Mouse (Mus musculus) embryonic facial prominence, embryonic 12.5 days (tissue): ENCODE results near the gene Ip6k1. TPM values are rescaled to one million over a fixed set of nuclear protein-coding genes. Genes with fewer than 3 reads are reported as not detected.
A peak's percentile ranks its signal among the peaks of the same experiment; 100 is the strongest.

ENCODE experiments used
- ATAC-seq: fragments of 200-750 bp; cut with Nextera tagmentation; 2 replicates; pipeline ENCODE4 v1.8.0; 2017; ENCODE audit not compliant: insufficient number of reproducible peaks, insufficient read depth, low FRiP score, low TSS enrichment
- H3K27ac ChIP-seq: fragments of 300-500 bp; sonication (generic); 2 replicates; pipeline ENCODE4 v1.5.1; 2016; ENCODE audit warnings: mild to moderate bottlenecking
- H3K27me3 ChIP-seq: fragments of 300-500 bp; sonication (generic); 2 replicates; pipeline ENCODE4 v1.6.1; 2016; ENCODE audit warnings: mild to moderate bottlenecking, moderate library complexity
- H3K36me3 ChIP-seq: fragments of 300-500 bp; sonication (generic); 2 replicates; pipeline ENCODE4 v1.6.1; 2016; ENCODE audit warnings: mild to moderate bottlenecking
- H3K4me1 ChIP-seq: fragments of 300-500 bp; sonication (generic); 2 replicates; pipeline ENCODE4 v1.6.1; 2016
- H3K4me2 ChIP-seq: fragments of 300-500 bp; sonication (generic); replicated peaks from 2 replicates; pipeline ENCODE4 v1.6.1; 2016; ENCODE audit warnings: mild to moderate bottlenecking, moderate library complexity
- H3K4me3 ChIP-seq: fragments of 300-500 bp; sonication (generic); 2 replicates; pipeline ENCODE4 v1.5.1; 2016; ENCODE audit warnings: mild to moderate bottlenecking
- H3K9ac ChIP-seq: fragments of 300-500 bp; sonication (generic); 2 replicates; pipeline ENCODE4 v1.6.1; 2016; ENCODE audit warnings: mild to moderate bottlenecking, moderate library complexity
- H3K9me3 ChIP-seq: fragments of 300-500 bp; sonication (generic); 2 replicates; pipeline ENCODE4 v1.6.1; 2016; ENCODE audit warnings: mild to moderate bottlenecking, moderate library complexity
- WGBS: fragments of 180-500 bp; shearing (Covaris S2); methylation state at CpG from one replicate; pipeline ENCODE4 v1.1.7; 2016; 5-methylcytosine and 5-hydroxymethylcytosine counted together
- polyA plus RNA-seq: library from polyadenylated mRNA; unstranded; fragments of >200 nt; fragmentation: Nextera tagmentation; extraction: Ambion mirVana; gene quantifications from 2 replicates; pipeline ENCODE4 v1.2.1, GENCODE M21; 2016

Gene Ip6k1
- polyA plus RNA-seq, 1 experiment from 2014 or later = 85.6 TPM

GRCm38 (mm10) chr9:107984052-107984753 is 18.1 kb upstream of the Ip6k1 start:
- 23% methylated on average over 19 of the region's 19 CpGs for WGBS
- Histone ChIP-seq H3K9me3 (no peaks in the 10 kb centered on the region), H3K4me2 (peak overlapping the region; percentile 88), H3K27ac (peak overlapping the region; percentile 98), H3K4me1 (peaks cover 53% of the 10 kb centered on the region), H3K9ac (peak overlapping the region; percentile 88), H3K27me3 (no peaks in the 10 kb centered on the region), H3K4me3 (peak overlapping the region; percentile 87), H3K36me3 (no peaks in the 10 kb centered on the region)
- no peak for ATAC-seq

DNA sequence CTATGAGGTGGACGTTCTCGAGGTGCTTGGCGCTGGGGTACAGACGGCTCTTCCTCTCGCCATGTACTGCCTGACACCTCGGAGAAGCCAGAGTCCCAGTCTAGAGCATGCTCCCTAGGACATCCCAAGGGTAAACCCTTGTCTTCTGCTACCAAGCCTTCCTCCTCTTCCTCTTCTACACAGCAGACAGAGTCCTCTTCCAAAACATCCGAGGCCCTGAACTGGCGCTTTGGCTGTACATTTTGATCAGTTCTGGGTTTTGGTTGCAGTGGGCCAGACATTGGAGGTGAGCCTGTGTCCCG is 17.6 kb upstream of the Ip6k1 start:
- peak overlapping the region; percentile 98 for H3K27ac ChIP-seq
- H3K9me3 ChIP-seq = no peaks in the 10 kb centered on the region
- H3K9ac ChIP-seq = peak overlapping the region; percentile 88
- no peaks in the 10 kb centered on the region for H3K36me3 ChIP-seq
- peak overlapping the region; percentile 88 for H3K4me2 ChIP-seq
- H3K4me3 ChIP-seq = peak overlapping the region; percentile 87
- no peaks in the 10 kb centered on the region for H3K27me3 ChIP-seq
- peaks cover 53% of the 10 kb centered on the region for H3K4me1 ChIP-seq
- ATAC-seq = no peak
- 29% methylated on average over 9 of the region's 9 CpGs for WGBS

GRCm38 (mm10) chr9:107985131-107986119 is 16.9 kb upstream of the Ip6k1 start, which contains the start of gene Inka1:
TSS of gene Inka1 (minus strand) at chr9:107985879.
- ATAC-seq = peak; percentile 64
- WGBS = under 1% methylated on average over 58 of the region's 58 CpGs
- H3K4me3 ChIP-seq = peak within 1 kb of the TSS; percentile 87
- no peaks in the 10 kb centered on the region for H3K27me3 ChIP-seq
- peak within 1 kb of the TSS; percentile 88 for H3K4me2 ChIP-seq
- peak within 1 kb of the TSS; percentile 98 for H3K27ac ChIP-seq
- no peaks in the 10 kb centered on the region for H3K9me3 ChIP-seq
- H3K9ac ChIP-seq = peak within 1 kb of the TSS; percentile 88
- peaks cover 46% of the 10 kb centered on the region for H3K4me1 ChIP-seq
- no peaks in the 10 kb centered on the region for H3K36me3 ChIP-seq

DNA sequence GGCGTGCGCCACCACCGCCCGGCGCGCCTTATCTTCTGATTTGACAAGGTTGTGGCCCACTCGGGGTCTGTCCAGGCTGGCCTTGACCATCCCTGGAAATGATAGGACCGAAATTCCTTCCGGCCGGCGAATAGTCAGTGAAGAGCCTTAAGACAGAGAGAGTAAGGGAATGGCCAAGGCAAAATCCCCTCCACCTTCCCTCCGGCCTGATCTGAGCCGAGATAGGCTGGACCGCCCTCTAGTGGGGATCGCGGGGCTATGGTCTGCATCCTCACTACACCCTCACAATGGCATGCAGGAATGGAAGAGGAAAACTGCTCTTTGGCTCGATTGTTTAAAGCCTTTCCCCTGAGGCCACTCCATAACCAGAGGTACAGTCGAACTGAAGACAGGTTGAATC is 15.9 kb upstream of the Ip6k1 start:
- H3K4me1 ChIP-seq = peaks cover 36% of the 10 kb centered on the region

GRCm38 (mm10) chr9:107987950-107988349 is 14.4 kb upstream of the Ip6k1 start:
- no peak overlapping the region for H3K4me2 ChIP-seq
- H3K36me3 ChIP-seq = no peaks in the 10 kb centered on the region
- H3K9ac ChIP-seq = no peak overlapping the region
- H3K27me3 ChIP-seq = no peaks in the 10 kb centered on the region
- H3K27ac ChIP-seq = peak overlapping the region; percentile 65; the same call in 1 of the 2 replicates
- no peaks in the 10 kb centered on the region for H3K9me3 ChIP-seq
- no peak for ATAC-seq
- no peak overlapping the region for H3K4me3 ChIP-seq
- WGBS = 41% methylated on average over 3 of the region's 3 CpGs
- peaks cover 22% of the 10 kb centered on the region for H3K4me1 ChIP-seq

More for the DNA sequence above, 15.9 kb upstream of the Ip6k1 start:
- Histone ChIP-seq H3K9ac (no peak overlapping the region), H3K4me2 (peak overlapping the region; percentile 88), H3K27ac (peak overlapping the region; percentile 98), H3K36me3 (no peaks in the 10 kb centered on the region), H3K4me3 (peak overlapping the region; percentile 87), H3K9me3 (no peaks in the 10 kb centered on the region), H3K27me3 (no peaks in the 10 kb centered on the region)
- WGBS = 3% methylated on average over 18 of the region's 18 CpGs
- 0 out of 2 replicates have a peak, but pooled peaks have one; percentile 17 for ATAC-seq

DNA sequence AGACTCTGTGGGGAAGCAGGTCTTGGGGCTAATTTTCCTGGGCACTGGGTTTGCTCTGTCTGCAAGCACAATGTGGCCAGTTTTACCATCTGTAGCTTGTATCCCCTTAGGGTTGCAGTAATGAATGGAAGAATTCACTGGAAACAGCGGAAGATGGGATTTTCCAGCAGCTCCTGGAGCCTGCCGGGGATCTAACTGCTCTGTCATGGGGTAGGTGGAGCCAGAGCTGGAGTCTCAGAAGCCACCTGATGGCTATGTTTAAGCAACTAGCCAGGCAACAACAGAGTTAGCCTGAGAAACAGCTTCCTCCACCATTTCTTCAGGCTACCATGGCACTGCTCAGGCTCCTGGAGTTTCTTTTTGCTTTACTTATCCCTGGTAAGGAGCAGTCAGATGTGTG is 10.1 kb upstream of the Ip6k1 start, which contains the start of gene Cdhr4:
Cdhr4 (plus strand) TSS at position 301 of the 400 bp plus-strand sequence.
- Histone ChIP-seq H3K4me2 (no peak within 1 kb of the TSS), H3K36me3 (no peaks in the 10 kb centered on the region), H3K4me3 (no peak within 1 kb of the TSS), H3K4me1 (peaks cover 10% of the 10 kb centered on the region; the same call in 1 of the 2 replicates), H3K9ac (no peak within 1 kb of the TSS), H3K27ac (peak within 1 kb of the TSS; percentile 5; the same call in 1 of the 2 replicates), H3K9me3 (no peaks in the 10 kb centered on the region), H3K27me3 (no peaks in the 10 kb centered on the region)
- no peak for ATAC-seq
- WGBS = 26% methylated on average over 2 of the region's 2 CpGs

DNA sequence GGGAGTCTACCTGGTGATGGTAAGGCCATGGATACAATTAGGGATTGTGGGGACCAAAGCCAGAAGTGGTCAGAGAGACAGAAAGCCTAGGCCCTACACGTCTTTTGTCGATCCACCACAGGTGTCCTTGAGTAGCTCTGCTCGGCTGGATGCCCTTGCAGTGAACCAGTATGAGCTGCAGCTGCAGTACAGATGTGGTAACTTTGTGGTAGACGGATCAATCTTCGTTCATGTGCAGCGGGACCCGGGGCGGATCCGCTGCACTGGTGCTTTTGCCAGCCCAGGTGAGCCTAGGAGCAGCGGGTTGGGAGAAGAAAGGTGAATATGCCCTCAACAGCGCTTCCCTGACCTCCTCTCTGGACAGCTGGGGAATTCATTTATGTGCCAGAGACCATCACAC is 9.3 kb upstream of the Ip6k1 start:
- Histone ChIP-seq H3K36me3 (no peaks in the 10 kb centered on the region), H3K4me3 (no peak overlapping the region), H3K9ac (no peak overlapping the region), H3K4me1 (peaks cover 5% of the 10 kb centered on the region; the same call in 1 of the 2 replicates), H3K27ac (no peak overlapping the region), H3K9me3 (no peaks in the 10 kb centered on the region), H3K4me2 (no peak overlapping the region), H3K27me3 (no peaks in the 10 kb centered on the region)
- no peak for ATAC-seq
- WGBS = 81% methylated on average over 11 of the region's 11 CpGs

- H3K9me3 ChIP-seq = no peaks in the 10 kb centered on the region
- WGBS = 68% methylated on average over 2 of the region's 2 CpGs
- no peak overlapping the region for H3K4me2 ChIP-seq
- H3K36me3 ChIP-seq = no peaks in the 10 kb centered on the region
- 0 out of 2 replicates have a peak overlapping the region, but pooled peaks have one; percentile 17 for H3K27ac ChIP-seq
- no peak overlapping the region for H3K9ac ChIP-seq
- H3K4me3 ChIP-seq = no peak overlapping the region
- ATAC-seq = no peak
- H3K27me3 ChIP-seq = no peaks in the 10 kb centered on the region
- no peaks in the 10 kb centered on the region for H3K4me1 ChIP-seq
Observed at GRCm38 (mm10) chr9:107994464-107994863, 7.8 kb upstream of the Ip6k1 start.

GRCm38 (mm10) chr9:107995513-107995912 is 6.8 kb upstream of the Ip6k1 start:
- Histone ChIP-seq H3K4me2 (no peak overlapping the region), H3K27me3 (no peaks in the 10 kb centered on the region), H3K4me1 (no peaks in the 10 kb centered on the region), H3K4me3 (no peak overlapping the region), H3K27ac (no peak overlapping the region), H3K9me3 (no peaks in the 10 kb centered on the region), H3K36me3 (no peaks in the 10 kb centered on the region), H3K9ac (no peak overlapping the region)
- 94% methylated on average over 21 of the region's 21 CpGs for WGBS
- no peak for ATAC-seq

- H3K36me3 ChIP-seq = no peaks in the 10 kb centered on the region
Observed at GRCm38 (mm10) chr9:107996049-107996448, 6.3 kb upstream of the Ip6k1 start, which contains the start of gene Gm20662. TSS of gene Gm20662 (plus strand) at chr9:107996349.

DNA sequence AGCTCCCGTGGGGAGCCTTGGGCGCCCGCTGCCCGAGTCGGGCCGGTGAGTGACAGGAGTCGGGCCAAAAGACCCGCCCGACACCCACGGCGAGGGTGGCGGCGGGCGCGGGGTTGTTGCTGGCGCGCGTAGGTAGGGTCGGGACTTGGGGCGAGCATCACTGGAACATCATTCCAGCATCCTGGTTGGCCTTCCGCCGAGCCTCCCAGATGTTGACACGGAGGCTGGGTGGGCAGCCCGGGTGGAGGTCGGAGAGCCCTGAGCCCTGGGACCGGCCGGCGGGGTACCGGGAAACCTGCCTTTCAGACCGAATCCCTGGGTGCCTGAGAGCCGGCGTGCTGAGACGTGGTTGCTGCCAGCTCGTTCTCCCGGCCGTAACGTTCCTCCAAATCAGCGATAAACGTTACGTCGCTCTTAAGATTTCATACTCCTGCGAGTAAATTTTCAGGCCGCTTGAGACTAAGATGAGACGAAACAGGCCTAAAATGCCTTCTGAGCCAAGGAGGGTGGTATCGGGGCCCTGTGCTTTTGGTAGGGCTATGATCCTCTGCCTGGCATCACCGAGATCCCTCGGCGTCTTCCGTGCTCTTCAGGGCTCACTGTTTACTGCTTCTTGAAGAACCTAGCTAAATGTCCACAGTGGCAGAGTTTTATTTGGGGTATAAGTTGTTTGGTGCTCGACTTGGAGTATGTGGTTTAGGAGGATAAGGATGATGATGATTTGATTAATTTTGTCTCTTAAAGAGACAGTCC is 653 bp downstream of the Ip6k1 start:
- peak overlapping the region; percentile 94 for H3K27ac ChIP-seq
- H3K27me3 ChIP-seq = no peaks in the 10 kb centered on the region
- peak overlapping the region; percentile 82 for H3K4me3 ChIP-seq
- H3K9ac ChIP-seq = peak overlapping the region; percentile 90
- H3K9me3 ChIP-seq = no peaks in the 10 kb centered on the region
- H3K4me1 ChIP-seq = peaks cover 20% of the 10 kb centered on the region
- under 1% methylated on average over 50 of the region's 50 CpGs for WGBS
- no peaks in the 10 kb centered on the region for H3K36me3 ChIP-seq
- peak; percentile 45 for ATAC-seq
- peak overlapping the region; percentile 84 for H3K4me2 ChIP-seq

More at GRCm38 (mm10) chr9:107996049-107996448, 6.3 kb upstream of the Ip6k1 start, which contains the start of gene Gm20662:
- 94% methylated on average over 5 of the region's 5 CpGs for WGBS
- Histone ChIP-seq H3K27me3 (no peaks in the 10 kb centered on the region), H3K9me3 (no peaks in the 10 kb centered on the region), H3K27ac (no peak within 1 kb of the TSS), H3K4me3 (no peak within 1 kb of the TSS), H3K4me2 (no peak within 1 kb of the TSS), H3K9ac (no peak within 1 kb of the TSS), H3K4me1 (no peaks in the 10 kb centered on the region)
- ATAC-seq = no peak
